Mouse (Mus musculus) thymus, adult 2 months (tissue): Measurements from ENCODE around the gene Zfp57.

Experiments
- CTCF ChIP-seq: fragments of 200-500 bp; IDR thresholded peaks from 2 replicates; pipeline ENCODE4 v1.5.1; 2012; ENCODE audit warnings: mild to moderate bottlenecking, control low read depth, low read length, moderate library complexity, borderline replicate concordance; ENCODE audit not compliant: control insufficient read depth, poor library complexity, insufficient read depth; ENCODE audit errors: extremely low read depth
- POLR2A ChIP-seq: fragments of 200-500 bp; IDR thresholded peaks from 2 replicates; pipeline ENCODE4 v1.6.1; 2012; ENCODE audit warnings: mild to moderate bottlenecking, low read length, control low read depth, moderate library complexity; ENCODE audit not compliant: control insufficient read depth, poor library complexity, insufficient read depth; ENCODE audit errors: extremely low read depth

- TF ChIP-seq POLR2A (no peak), CTCF (no peak)
Observed at GRCm38 (mm10) chr17:37028683-37029120, 27.7 kb downstream of the Zfp57 start.
